Mouse (Mus musculus) thymus, adult 2 months (tissue): ENCODE results near the gene Alpl. TPM values are rescaled to one million over a fixed set of nuclear protein-coding genes. Genes with fewer than 3 reads are reported as not detected.
A peak's percentile ranks its signal among the peaks of the same experiment; 100 is the strongest.

Source experiments
- DNase-seq: peaks from one replicate; pipeline ENCODE4 v3.0.0; 2021
- H3K27ac ChIP-seq: fragments of 200-500 bp; 2 replicates; pipeline ENCODE4 v1.5.1; 2012; ENCODE audit warnings: low read length, control low read depth; ENCODE audit not compliant: control insufficient read depth, insufficient read depth
- H3K27me3 ChIP-seq: fragments of 200-500 bp; 2 replicates; pipeline ENCODE4 v1.6.1; 2012; ENCODE audit warnings: mild to moderate bottlenecking, low read length, moderate library complexity, mixed read lengths; ENCODE audit not compliant: control insufficient read depth, insufficient read depth
- H3K36me3 ChIP-seq: fragments of 200-500 bp; 2 replicates; pipeline ENCODE4 v1.6.1; 2012; ENCODE audit warnings: mild to moderate bottlenecking, low read length, moderate library complexity; ENCODE audit not compliant: control insufficient read depth, insufficient read depth
- H3K4me1 ChIP-seq: fragments of 200-500 bp; replicated peaks from 2 replicates; pipeline ENCODE4 v1.6.1; 2012; ENCODE audit warnings: low read length; ENCODE audit not compliant: control insufficient read depth, insufficient read depth
- H3K4me3 ChIP-seq: fragments of 200-500 bp; 2 replicates; pipeline ENCODE4 v1.5.1; 2012; ENCODE audit warnings: mild to moderate bottlenecking, low read length, control low read depth, moderate library complexity; ENCODE audit not compliant: control insufficient read depth, insufficient read depth
- CTCF ChIP-seq: fragments of 200-500 bp; IDR thresholded peaks from 2 replicates; pipeline ENCODE4 v1.5.1; 2012; ENCODE audit warnings: mild to moderate bottlenecking, control low read depth, low read length, moderate library complexity, borderline replicate concordance; ENCODE audit not compliant: control insufficient read depth, poor library complexity, insufficient read depth; ENCODE audit errors: extremely low read depth
- POLR2A ChIP-seq: fragments of 200-500 bp; IDR thresholded peaks from 2 replicates; pipeline ENCODE4 v1.6.1; 2012; ENCODE audit warnings: mild to moderate bottlenecking, low read length, control low read depth, moderate library complexity; ENCODE audit not compliant: control insufficient read depth, poor library complexity, insufficient read depth; ENCODE audit errors: extremely low read depth
- WGBS: fragments of 180-500 bp; shearing (Covaris S2); methylation state at CpG from one replicate; pipeline ENCODE4 v1.1.7; 2018; 5-methylcytosine and 5-hydroxymethylcytosine counted together
- polyA plus RNA-seq: library from polyadenylated mRNA; depleted of rRNA; stranded (reverse); fragments of >200 nt; gene quantifications from 2 replicates; pipeline ENCODE4 v1.2.3, GENCODE M21; 2012

Alpl gene
- polyA plus RNA-seq, 1 experiment = 5.1 TPM

DNA sequence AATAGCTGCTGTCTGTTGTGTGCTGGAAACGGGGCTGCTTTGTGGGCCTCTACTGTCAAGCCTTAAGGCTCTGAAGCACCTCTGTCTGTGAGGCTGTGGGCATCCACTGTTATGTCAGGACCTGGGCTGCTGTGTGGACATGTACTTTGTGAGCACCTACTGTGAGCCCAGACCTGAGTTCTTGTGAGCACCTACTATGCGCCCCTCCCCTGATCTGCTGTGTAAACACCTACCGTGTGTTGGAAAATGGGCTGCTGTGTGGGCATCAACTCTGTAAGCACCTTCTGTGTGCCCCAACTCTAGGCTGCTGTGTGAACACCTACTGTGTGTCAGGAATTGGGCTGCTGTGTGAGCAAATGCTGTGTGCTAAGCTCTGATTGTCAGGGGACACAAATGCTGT lies 74.0 kb downstream of the Alpl start:
- Histone ChIP-seq H3K4me1 (no peaks in the 10 kb centered on the region; the same call in 1 of the 2 replicates), H3K36me3 (no peaks in the 10 kb centered on the region), H3K4me3 (no peak overlapping the region), H3K27me3 (no peaks in the 10 kb centered on the region; the same call in 1 of the 2 replicates), H3K27ac (no peak overlapping the region)
- DNase-seq = no peak
- 92% methylated on average over 3 of the region's 3 CpGs for WGBS
- TF ChIP-seq POLR2A (no peak), CTCF (no peak)

DNA sequence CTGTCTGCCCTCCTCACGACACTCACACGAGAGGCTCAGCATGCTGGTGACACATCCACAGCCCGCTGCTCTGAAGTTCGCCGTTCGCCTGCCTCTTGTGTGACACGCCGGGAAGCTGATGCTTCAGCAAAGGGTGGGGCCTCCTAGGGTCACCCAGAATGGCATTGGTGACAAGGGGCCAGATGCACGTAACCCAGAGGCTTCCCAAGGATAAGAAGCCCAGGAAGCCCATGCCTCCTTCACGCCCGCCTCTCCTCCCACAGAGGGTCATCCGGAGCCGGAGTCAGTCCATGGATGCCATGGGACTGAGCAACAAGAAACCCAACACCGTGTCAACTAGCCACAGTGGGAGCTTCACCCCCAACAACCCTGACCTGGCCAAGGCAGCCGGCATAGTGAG lies 74.6 kb downstream of the Alpl start:
- 94% methylated on average over 15 of the region's 15 CpGs for WGBS

DNA sequence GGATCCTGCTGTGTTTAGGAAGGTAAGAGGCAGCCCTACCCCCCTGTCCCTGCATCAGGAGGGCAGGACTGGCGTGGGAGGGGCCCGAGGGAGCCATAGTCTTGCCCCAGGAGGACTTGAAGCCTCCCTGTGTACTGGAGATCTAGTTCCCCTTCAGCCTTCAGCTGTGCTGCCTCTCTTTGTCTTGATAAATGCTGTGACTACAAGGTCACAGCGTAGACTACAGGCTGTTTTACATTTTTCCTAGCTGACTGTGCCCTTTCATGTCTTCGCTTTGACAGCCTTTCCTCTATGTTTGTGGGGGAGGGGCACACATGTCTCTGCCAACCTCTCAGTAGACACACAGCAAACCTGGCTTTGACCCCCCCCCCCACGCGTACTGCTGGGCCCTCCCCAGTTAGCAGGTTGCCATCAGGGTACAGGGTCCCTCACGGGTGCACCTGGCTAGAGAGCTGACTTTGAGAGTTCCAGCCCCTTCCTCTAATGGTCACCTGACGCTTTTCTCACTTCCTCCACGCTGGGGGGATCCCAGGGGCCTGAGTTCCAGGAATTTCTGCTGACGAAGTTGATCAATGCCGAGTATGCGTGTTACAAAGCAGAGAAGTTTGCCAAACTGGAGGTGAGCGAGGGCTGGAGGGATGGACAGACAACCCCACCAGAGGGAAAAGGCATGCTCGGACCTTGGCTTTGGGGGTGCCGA lies 76.7 kb downstream of the Alpl start:
- Histone ChIP-seq H3K27ac (no peak overlapping the region), H3K27me3 (no peaks in the 10 kb centered on the region; the same call in 1 of the 2 replicates), H3K36me3 (no peaks in the 10 kb centered on the region), H3K4me1 (no peaks in the 10 kb centered on the region; the same call in 1 of the 2 replicates), H3K4me3 (no peak overlapping the region)
- 21% methylated on average over 15 of the region's 15 CpGs for WGBS
- DNase-seq = no peak
- TF ChIP-seq CTCF (no peak), POLR2A (no peak)

More for the DNA sequence above, 74.6 kb downstream of the Alpl start:
- no peak for TF ChIP-seq POLR2A
- TF ChIP-seq CTCF = no peak
- no peaks in the 10 kb centered on the region; the same call in 1 of the 2 replicates for H3K27me3 ChIP-seq
- no peak overlapping the region for H3K27ac ChIP-seq
- H3K36me3 ChIP-seq = no peaks in the 10 kb centered on the region
- no peak for DNase-seq
- H3K4me1 ChIP-seq = no peaks in the 10 kb centered on the region; the same call in 1 of the 2 replicates
- H3K4me3 ChIP-seq = no peak overlapping the region

DNA sequence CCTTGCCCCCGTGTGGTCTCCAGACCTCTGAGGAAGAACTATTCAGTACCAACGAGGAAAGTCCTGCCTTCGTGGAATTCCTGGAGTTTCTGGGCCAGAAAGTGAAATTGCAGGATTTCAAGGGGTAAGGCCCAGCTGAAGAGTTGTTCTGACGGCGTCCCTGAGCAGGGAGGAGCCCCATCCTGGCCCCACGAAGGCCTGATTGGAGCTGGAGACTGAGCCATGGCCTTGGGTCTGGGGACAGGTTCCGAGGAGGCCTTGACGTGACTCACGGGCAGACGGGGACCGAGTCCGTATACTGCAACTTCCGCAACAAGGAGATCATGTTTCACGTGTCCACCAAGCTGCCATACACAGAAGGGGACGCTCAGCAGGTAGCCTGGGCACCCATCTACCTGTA lies 78.5 kb downstream of the Alpl start:
- Histone ChIP-seq H3K4me1 (peaks cover 5% of the 10 kb centered on the region; the same call in 1 of the 2 replicates), H3K36me3 (no peaks in the 10 kb centered on the region), H3K4me3 (no peak overlapping the region), H3K27me3 (no peaks in the 10 kb centered on the region; the same call in 1 of the 2 replicates), H3K27ac (no peak overlapping the region)
- no peak for DNase-seq
- 86% methylated on average over 15 of the region's 15 CpGs for WGBS
- TF ChIP-seq CTCF (no peak), POLR2A (no peak)

GRCm38 (mm10) chr4:137717005-137717404 lies 79.2 kb downstream of the Alpl start:
- Histone ChIP-seq H3K4me1 (peaks cover 5% of the 10 kb centered on the region; the same call in 1 of the 2 replicates), H3K27me3 (no peaks in the 10 kb centered on the region; the same call in 1 of the 2 replicates)
- 89% methylated on average over 7 of the region's 7 CpGs for WGBS

GRCm38 (mm10) chr4:137714020-137714624 lies 82.1 kb downstream of the Alpl start:
- TF ChIP-seq CTCF = peak; percentile 35; the same call in 1 of the 2 replicates
- no peak for TF ChIP-seq POLR2A
- 15% methylated on average over 8 of the region's 8 CpGs for WGBS
- H3K4me3 ChIP-seq = no peak overlapping the region
- no peak overlapping the region for H3K27ac ChIP-seq
- no peaks in the 10 kb centered on the region; the same call in 1 of the 2 replicates for H3K27me3 ChIP-seq
- no peak for DNase-seq
- H3K4me1 ChIP-seq = peaks cover 5% of the 10 kb centered on the region; the same call in 1 of the 2 replicates
- no peaks in the 10 kb centered on the region for H3K36me3 ChIP-seq

More at GRCm38 (mm10) chr4:137717005-137717404, 79.2 kb downstream of the Alpl start:
- Histone ChIP-seq H3K4me3 (no peak overlapping the region), H3K27ac (no peak overlapping the region), H3K36me3 (no peaks in the 10 kb centered on the region)
- DNase-seq = no peak
- TF ChIP-seq POLR2A = no peak
- no peak for TF ChIP-seq CTCF
